Mouse (Mus musculus) thymus, adult 2 months (tissue): ENCODE measurements around the gene Gzmm.

Experiments used
- CTCF ChIP-seq: fragments of 200-500 bp; IDR thresholded peaks from 2 replicates; pipeline ENCODE4 v1.5.1; 2012; ENCODE audit warnings: mild to moderate bottlenecking, control low read depth, low read length, moderate library complexity, borderline replicate concordance; ENCODE audit not compliant: control insufficient read depth, poor library complexity, insufficient read depth; ENCODE audit errors: extremely low read depth
- POLR2A ChIP-seq: fragments of 200-500 bp; IDR thresholded peaks from 2 replicates; pipeline ENCODE4 v1.6.1; 2012; ENCODE audit warnings: mild to moderate bottlenecking, low read length, control low read depth, moderate library complexity; ENCODE audit not compliant: control insufficient read depth, poor library complexity, insufficient read depth; ENCODE audit errors: extremely low read depth

DNA sequence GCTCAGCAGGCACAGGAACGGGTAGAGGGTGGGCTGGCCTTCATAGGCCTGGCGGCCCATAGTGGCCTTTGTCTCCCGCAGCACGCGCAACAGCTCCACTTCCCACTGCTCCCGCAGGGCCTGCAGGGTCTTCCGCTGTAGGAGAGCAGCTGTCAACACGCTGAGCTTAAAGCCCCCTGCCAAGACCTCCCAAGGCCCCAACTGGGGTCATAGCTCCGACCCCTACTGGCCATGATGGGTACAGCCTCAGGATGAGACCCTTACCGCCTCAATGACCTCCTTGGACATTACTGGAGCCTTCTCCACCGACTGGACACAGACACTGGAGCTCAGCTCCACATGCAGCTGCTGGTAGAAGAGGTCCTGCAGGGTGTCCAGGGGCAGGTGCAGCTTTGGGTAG, 52.0 kb downstream of the Gzmm start:
- TF ChIP-seq CTCF (peak; percentile 40; the same call in 1 of the 2 replicates), POLR2A (no peak)
